Mouse (Mus musculus) left cerebral cortex, adult 8-10 months (tissue): Measurements from ENCODE around the gene Ttc39a. TPM values are rescaled to one million over a fixed set of nuclear protein-coding genes. Genes with fewer than 3 reads are reported as not detected.
A peak's percentile ranks its signal among the peaks of the same experiment; 100 is the strongest.

Source experiments
- DNase-seq, 2 experiments: peaks; one replicate each; pipeline ENCODE4 v3.0.0; 2022; ENCODE audit warnings: low spot score in 2 of 2
- total RNA-seq, 4 experiments: library from RNA; stranded (reverse); gene quantifications; 2 replicates each; pipeline ENCODE4 v1.2.4; 2022

The Ttc39a gene
- total RNA-seq, 4 experiments from 2014 or later = 3.8 to 5.8 (median 4.5) TPM

- no peak for DNase-seq
Observed at GRCm38 (mm10) chr4:109456821-109457220, 50.4 kb downstream of the Ttc39a start.

- no peak for DNase-seq
Observed at GRCm38 (mm10) chr4:109460421-109461179, 54.2 kb downstream of the Ttc39a start.

- DNase-seq = no peak
Observed at GRCm38 (mm10) chr4:109463892-109464291, 57.5 kb downstream of the Ttc39a start.

GRCm38 (mm10) chr4:109467687-109468086, 61.3 kb downstream of the Ttc39a start:
- no peak for DNase-seq

- no peak for DNase-seq
Observed at GRCm38 (mm10) chr4:109471606-109472005, 65.2 kb downstream of the Ttc39a start.

GRCm38 (mm10) chr4:109472566-109472965, 66.1 kb downstream of the Ttc39a start:
- no peak for DNase-seq

GRCm38 (mm10) chr4:109475078-109475477, 68.7 kb downstream of the Ttc39a start:
- DNase-seq = no peak

- DNase-seq = peak; percentile 10 to 46
Observed at GRCm38 (mm10) chr4:109475577-109476553, 69.4 kb downstream of the Ttc39a start.

GRCm38 (mm10) chr4:109476554-109477014, 70.2 kb downstream of the Ttc39a start:
- peak; percentile 80 to 88 for DNase-seq

GRCm38 (mm10) chr4:109477454-109477853, 71.0 kb downstream of the Ttc39a start:
- no peak for DNase-seq

- no peak for DNase-seq
Observed at GRCm38 (mm10) chr4:109481424-109481823, 75.0 kb downstream of the Ttc39a start.

GRCm38 (mm10) chr4:109482701-109483100, 76.3 kb downstream of the Ttc39a start:
- DNase-seq = no peak

GRCm38 (mm10) chr4:109484621-109485020, 78.2 kb downstream of the Ttc39a start, which contains the start of gene Rnf11:
Rnf11 (minus strand) TSS chr4:109484728.
- no peak for DNase-seq

- no peak for DNase-seq
Observed at GRCm38 (mm10) chr4:109488812-109489211, 82.4 kb downstream of the Ttc39a start.

- no peak for DNase-seq
Observed at GRCm38 (mm10) chr4:109493581-109493980, 87.2 kb downstream of the Ttc39a start.

Other genes starting within 250 kb of the Ttc39a start
- gene Osbpl9, start 204.4 kb upstream of the Ttc39a start, total RNA-seq = 10 to 100 TPM; 60.7 to 75.9 (median 72.2) TPM
- gene Calr4, start 172.1 kb upstream of the Ttc39a start, total RNA-seq = 1 to 10 TPM in 1 of 4 experiments, under 1 TPM in 2, not detected in 1; 0.48 to 1.1 (median 0.68) TPM
- 100 to 1,000 TPM; 168 to 192 (median 175) TPM for gene Eps15, start 126.4 kb upstream of the Ttc39a start, total RNA-seq
- gene Rnf11, start 78.1 kb downstream of the Ttc39a start, total RNA-seq = 100 to 1,000 TPM; 180 to 209 (median 196) TPM
- gene 4930522H14Rik, start 124.7 kb downstream of the Ttc39a start, total RNA-seq = not detected